Mouse (Mus musculus) heart, embryonic 11.5 days (tissue): ENCODE data around the gene Tmem37. TPM values are rescaled to one million over a fixed set of nuclear protein-coding genes. Genes with fewer than 3 reads are reported as not detected.

Experiments used
- ATAC-seq: fragments of 200-750 bp; cut with Nextera tagmentation; replicated peaks from 2 replicates; pipeline ENCODE4 v1.8.0; 2017; ENCODE audit warnings: moderate library complexity; ENCODE audit not compliant: insufficient number of reproducible peaks, low FRiP score, low TSS enrichment
- H3K27ac ChIP-seq: fragments of 300-500 bp; sonication (generic); 2 replicates; pipeline ENCODE4 v1.5.1; 2014; ENCODE audit warnings: mild to moderate bottlenecking, low read depth, low read length
- H3K27me3 ChIP-seq: fragments of 300-500 bp; sonication (generic); 2 replicates; pipeline ENCODE4 v1.6.1; 2014; ENCODE audit warnings: mild to moderate bottlenecking, low read length, mixed read lengths; ENCODE audit not compliant: control insufficient read depth, insufficient read depth
- H3K36me3 ChIP-seq: fragments of 300-500 bp; sonication (generic); 2 replicates; pipeline ENCODE4 v1.6.1; 2014; ENCODE audit warnings: mild to moderate bottlenecking, low read length, moderate library complexity, mixed read lengths; ENCODE audit not compliant: control insufficient read depth, insufficient read depth
- H3K4me1 ChIP-seq: fragments of 300-500 bp; sonication (generic); 2 replicates; pipeline ENCODE4 v1.6.1; 2014; ENCODE audit warnings: low read length; ENCODE audit not compliant: control insufficient read depth, insufficient read depth
- H3K4me2 ChIP-seq: fragments of 300-500 bp; sonication (generic); 2 replicates; pipeline ENCODE4 v1.6.1; 2014; ENCODE audit warnings: mild to moderate bottlenecking, moderate library complexity
- H3K4me3 ChIP-seq: fragments of 300-500 bp; sonication (generic); 2 replicates; pipeline ENCODE4 v1.5.1; 2014; ENCODE audit warnings: low read depth, low read length
- H3K9ac ChIP-seq: fragments of 300-500 bp; sonication (generic); 2 replicates; pipeline ENCODE4 v1.6.1; 2014; ENCODE audit warnings: mild to moderate bottlenecking, low read depth, low read length, moderate library complexity
- H3K9me3 ChIP-seq: fragments of 300-500 bp; sonication (generic); replicated peaks from 2 replicates; pipeline ENCODE4 v1.6.1; 2016; ENCODE audit warnings: low read length; ENCODE audit not compliant: control insufficient read depth
- WGBS: fragments of 180-500 bp; shearing (Covaris S2); extraction: QIAGEN DNeasy Blood & Tissue Kit; methylation state at CpG from one replicate; pipeline ENCODE4 v1.1.7; 2014; ENCODE audit not compliant: insufficient replicate concordance; 5-methylcytosine and 5-hydroxymethylcytosine counted together
- polyA plus RNA-seq: library from polyadenylated mRNA; unstranded; fragments of >200 nt; fragmentation: Nextera tagmentation; extraction: Ambion mirVana; gene quantifications from 2 replicates; pipeline ENCODE4 v1.2.1, GENCODE M21; 2014

Tmem37 gene
- polyA plus RNA-seq, 1 experiment from 2014 or later, result 19.1 TPM

DNA sequence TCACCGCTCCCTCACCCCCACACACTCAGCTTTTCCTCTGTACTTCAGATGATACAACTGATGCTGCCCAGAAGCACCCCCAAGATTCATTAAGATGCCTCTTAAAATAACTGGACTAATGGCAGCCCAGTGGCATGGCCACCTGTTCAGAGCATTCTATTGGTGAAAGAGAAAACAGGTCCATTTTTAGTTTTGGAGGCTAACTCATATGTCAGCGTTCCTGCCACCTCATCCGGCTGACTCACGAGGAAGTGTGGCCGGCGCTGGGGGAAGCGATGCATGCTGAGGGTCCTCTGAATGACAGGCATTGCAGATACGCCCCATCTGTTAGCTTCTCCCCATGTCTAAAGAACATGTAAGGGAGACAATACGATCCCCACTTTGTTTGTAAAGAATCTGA, 35.3 kb downstream of the Tmem37 start:
- no peak overlapping the region for H3K27ac ChIP-seq
- H3K27me3 ChIP-seq, result no peaks in the 10 kb centered on the region
- no peaks in the 10 kb centered on the region for H3K4me1 ChIP-seq
- no peak overlapping the region for H3K4me3 ChIP-seq
- ATAC-seq, result no peak
- no peaks in the 10 kb centered on the region for H3K9me3 ChIP-seq
- WGBS, result 79% methylated on average over 9 of the region's 9 CpGs
- H3K4me2 ChIP-seq, result no peak overlapping the region
- no peaks in the 10 kb centered on the region for H3K36me3 ChIP-seq
- H3K9ac ChIP-seq, result no peak overlapping the region

DNA sequence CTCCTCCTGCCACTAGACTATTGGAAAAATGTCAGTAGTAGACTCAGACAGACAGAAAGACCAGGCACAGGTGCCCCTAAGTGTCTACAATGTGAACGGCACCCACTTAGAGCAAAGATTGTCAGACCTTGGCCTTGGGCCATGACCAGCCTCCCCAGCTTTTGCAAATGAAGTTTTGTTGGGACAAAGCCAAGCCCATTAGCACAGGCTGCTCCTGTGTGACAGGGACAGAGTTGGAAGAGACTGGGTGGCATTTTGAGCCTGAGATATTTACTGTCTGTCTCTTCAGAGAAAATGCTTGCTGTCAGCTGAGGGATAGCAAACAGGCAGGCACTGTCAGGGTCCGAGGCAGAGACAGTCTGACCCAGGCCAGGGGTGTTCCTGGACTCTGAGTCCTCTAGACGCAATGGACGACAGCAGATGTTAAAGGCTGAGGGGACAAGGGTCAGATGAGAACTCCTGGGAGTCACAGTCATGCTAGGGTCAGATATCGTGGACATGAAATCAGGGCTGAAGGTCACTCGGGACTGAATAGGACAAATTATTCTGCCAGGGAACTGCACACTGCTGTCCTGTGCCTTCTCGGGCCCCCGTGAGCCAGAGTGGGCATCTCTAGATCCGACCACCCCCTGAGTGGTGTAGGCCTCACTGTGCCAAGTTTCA, 36.7 kb downstream of the Tmem37 start:
- Histone ChIP-seq H3K4me3 (no peak overlapping the region), H3K27me3 (no peaks in the 10 kb centered on the region), H3K36me3 (no peaks in the 10 kb centered on the region), H3K9me3 (no peaks in the 10 kb centered on the region), H3K27ac (no peak overlapping the region), H3K4me2 (no peak overlapping the region), H3K4me1 (peaks cover 2% of the 10 kb centered on the region; the same call in 1 of the 2 replicates), H3K9ac (no peak overlapping the region)
- no peak for ATAC-seq
- 65% methylated on average over 9 of the region's 9 CpGs for WGBS

DNA sequence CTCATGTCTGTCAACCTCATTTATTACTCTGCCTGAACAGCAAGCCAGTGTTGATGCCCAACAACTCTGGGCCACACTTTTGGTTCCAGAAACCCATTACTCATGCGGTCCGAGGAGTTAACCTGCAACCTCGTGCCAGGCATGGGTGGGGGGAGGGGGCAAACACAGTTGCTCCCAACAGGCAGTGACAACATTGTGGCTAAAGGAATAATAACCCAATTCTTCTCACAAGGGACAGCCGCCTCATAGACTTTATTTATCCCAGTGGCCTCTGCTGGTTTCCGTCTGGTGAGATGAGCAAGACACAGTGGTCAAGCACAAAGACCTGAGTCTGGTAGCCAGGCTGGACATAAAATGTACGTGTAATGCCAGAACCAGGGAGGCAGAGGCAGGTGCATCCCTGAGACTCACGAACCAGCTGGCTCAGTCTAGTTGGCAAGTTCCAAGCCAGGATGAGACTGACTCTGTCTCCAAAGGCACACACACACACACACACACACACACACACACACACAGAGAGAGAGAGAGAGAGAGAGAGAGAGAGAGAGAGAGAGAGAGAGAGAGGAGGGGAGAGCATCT, 38.3 kb downstream of the Tmem37 start:
- ATAC-seq, result no peak
- WGBS, result 77% methylated on average over 7 of the region's 7 CpGs
- no peak overlapping the region for H3K9ac ChIP-seq
- H3K4me1 ChIP-seq, result peaks cover 2% of the 10 kb centered on the region; the same call in 1 of the 2 replicates
- no peak overlapping the region for H3K4me3 ChIP-seq
- H3K36me3 ChIP-seq, result no peaks in the 10 kb centered on the region
- no peak overlapping the region for H3K4me2 ChIP-seq
- H3K27me3 ChIP-seq, result no peaks in the 10 kb centered on the region
- no peaks in the 10 kb centered on the region for H3K9me3 ChIP-seq
- H3K27ac ChIP-seq, result no peak overlapping the region

DNA sequence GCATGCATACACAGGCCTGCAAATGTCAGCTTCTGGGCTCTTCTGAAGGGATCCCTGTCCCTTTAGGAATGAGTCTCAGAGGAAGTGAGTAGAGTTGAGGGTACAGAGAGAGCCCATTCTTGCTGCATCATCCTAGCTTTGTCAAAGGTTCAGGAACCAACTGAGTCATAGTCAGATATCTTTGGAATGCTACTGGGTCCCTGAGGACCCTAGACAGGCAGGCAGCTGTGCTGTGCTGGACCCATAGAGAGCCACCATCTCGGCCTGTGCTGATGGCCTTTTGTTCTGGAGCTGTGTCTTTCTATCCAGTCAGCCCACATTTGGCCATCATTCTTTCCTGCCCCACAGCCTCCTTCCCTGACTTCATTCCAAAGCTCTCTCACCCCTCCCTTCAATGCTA, 39.1 kb downstream of the Tmem37 start:
- WGBS, result 60% methylated on average over 1 of the region's 1 CpGs
- no peak overlapping the region for H3K9ac ChIP-seq
- no peaks in the 10 kb centered on the region for H3K9me3 ChIP-seq
- H3K27me3 ChIP-seq, result no peaks in the 10 kb centered on the region
- no peaks in the 10 kb centered on the region for H3K36me3 ChIP-seq
- H3K4me3 ChIP-seq, result no peak overlapping the region
- no peak overlapping the region for H3K4me2 ChIP-seq
- no peak overlapping the region for H3K27ac ChIP-seq
- peaks cover 2% of the 10 kb centered on the region; the same call in 1 of the 2 replicates for H3K4me1 ChIP-seq
- ATAC-seq, result no peak

DNA sequence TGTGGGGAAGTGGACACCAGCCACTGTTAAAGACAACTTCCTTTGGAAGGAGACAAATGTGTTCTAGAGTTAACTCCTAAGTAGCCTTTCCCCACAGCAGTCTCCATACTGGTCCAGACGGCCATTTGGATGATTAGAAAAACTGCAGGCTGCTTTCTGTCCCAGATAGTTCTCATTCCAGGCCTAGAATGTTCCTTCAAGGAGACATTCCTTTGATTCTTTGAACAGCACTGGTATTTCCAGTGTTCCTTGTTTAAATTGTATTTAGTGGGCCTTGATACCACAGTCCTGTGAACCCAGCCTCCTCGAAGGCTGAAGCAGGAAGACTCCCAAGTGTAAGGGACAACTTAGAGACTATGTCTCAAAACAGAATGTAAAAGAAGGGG, 40.4 kb downstream of the Tmem37 start:
- H3K4me2 ChIP-seq, result no peak overlapping the region
- no peak overlapping the region for H3K9ac ChIP-seq
- ATAC-seq, result no peak
- no peaks in the 10 kb centered on the region for H3K36me3 ChIP-seq
- no peak overlapping the region for H3K4me3 ChIP-seq
- no peak overlapping the region for H3K27ac ChIP-seq
- no peaks in the 10 kb centered on the region for H3K9me3 ChIP-seq
- peaks cover 2% of the 10 kb centered on the region; the same call in 1 of the 2 replicates for H3K4me1 ChIP-seq
- H3K27me3 ChIP-seq, result no peaks in the 10 kb centered on the region
- WGBS, result 65% methylated on average over 2 of the region's 2 CpGs

DNA sequence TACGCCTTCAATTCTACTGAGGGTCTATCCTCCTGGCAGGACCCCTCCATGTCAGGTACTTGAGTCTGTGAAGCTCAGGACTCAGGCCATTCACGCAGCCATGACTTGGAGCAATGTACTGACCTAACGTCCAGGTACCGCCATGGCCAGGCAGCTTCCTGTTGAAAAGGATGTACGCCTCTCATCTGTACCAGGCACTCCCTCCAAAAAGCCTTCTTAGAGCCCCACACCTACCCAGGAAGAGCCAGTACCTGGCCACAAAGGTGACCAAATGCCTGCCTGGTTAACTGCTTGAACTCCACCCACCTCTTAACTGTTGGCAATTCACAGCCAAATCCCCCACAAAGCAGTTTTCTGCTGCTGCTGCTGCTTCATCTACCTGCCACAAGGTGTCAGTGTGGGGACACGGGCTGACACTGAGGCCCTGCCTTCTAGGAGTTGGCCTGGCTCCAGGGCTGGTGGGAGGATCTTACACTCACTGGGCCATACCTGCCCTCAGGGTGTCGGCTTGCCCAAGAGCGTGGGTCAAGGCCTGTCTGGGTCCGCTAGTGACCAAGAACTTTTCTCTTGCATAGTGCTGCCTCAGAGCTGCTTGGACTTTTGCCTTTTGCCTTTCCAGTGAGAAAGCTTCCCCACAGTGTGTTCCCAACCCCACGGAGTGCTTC, 40.9 kb downstream of the Tmem37 start:
- no peak overlapping the region for H3K9ac ChIP-seq
- ATAC-seq, result peak; percentile 77; the same call in 1 of the 2 replicates
- no peaks in the 10 kb centered on the region for H3K36me3 ChIP-seq
- H3K4me3 ChIP-seq, result no peak overlapping the region
- no peaks in the 10 kb centered on the region for H3K27me3 ChIP-seq
- H3K4me2 ChIP-seq, result no peak overlapping the region
- H3K27ac ChIP-seq, result no peak overlapping the region
- 38% methylated on average over 10 of the region's 10 CpGs for WGBS
- H3K9me3 ChIP-seq, result no peaks in the 10 kb centered on the region
- H3K4me1 ChIP-seq, result peaks cover 2% of the 10 kb centered on the region; the same call in 1 of the 2 replicates

DNA sequence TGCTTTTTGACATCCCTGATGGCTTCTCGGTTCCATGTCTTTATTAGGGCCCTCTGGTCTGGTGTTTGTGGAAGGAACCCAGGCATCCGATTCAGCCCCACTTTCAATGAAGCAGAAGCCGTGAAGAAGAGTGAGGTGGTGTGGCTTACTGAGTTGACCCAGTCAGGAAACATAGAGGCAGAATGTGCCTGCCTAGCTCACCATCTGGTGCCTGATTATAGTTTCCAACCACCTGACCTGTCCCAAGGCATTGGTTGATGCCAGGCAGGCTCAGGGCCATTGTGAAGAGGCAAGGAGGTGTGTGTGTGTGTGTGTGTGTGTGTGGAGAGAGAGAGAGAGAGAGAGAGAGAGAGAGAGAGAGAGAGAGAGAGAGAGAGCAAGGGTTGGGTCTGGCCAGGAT, 43.4 kb downstream of the Tmem37 start:
- Histone ChIP-seq H3K27ac (no peak overlapping the region), H3K9ac (no peak overlapping the region), H3K36me3 (no peaks in the 10 kb centered on the region), H3K4me3 (no peak overlapping the region), H3K4me1 (peaks cover 2% of the 10 kb centered on the region; the same call in 1 of the 2 replicates), H3K4me2 (no peak overlapping the region), H3K9me3 (no peaks in the 10 kb centered on the region), H3K27me3 (no peaks in the 10 kb centered on the region)
- ATAC-seq, result no peak
- WGBS, result 74% methylated on average over 3 of the region's 3 CpGs

DNA sequence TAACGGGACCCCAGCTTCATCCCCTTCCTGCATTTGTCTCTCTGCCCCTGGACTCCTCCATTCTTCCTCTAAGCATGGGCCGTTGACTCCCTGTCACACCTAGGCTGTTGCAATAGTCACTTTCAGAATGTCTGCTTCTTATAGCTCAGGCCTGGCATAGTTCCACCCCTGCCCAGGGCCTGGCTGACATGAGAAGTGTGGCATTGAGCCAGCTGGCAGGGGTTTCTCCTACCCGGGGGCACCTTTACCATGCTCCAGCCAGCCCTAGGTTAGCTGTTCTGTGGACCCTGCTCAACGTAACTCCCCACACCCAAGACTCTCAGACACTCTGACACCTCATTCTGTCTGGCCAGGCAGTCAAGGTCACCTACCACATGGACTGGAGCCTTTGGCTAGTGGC, 46.2 kb downstream of the Tmem37 start:
- H3K9me3 ChIP-seq, result no peaks in the 10 kb centered on the region
- peaks cover 6% of the 10 kb centered on the region for H3K4me1 ChIP-seq
- WGBS, result 64% methylated on average over 4 of the region's 4 CpGs
- no peak overlapping the region for H3K9ac ChIP-seq
- H3K36me3 ChIP-seq, result no peaks in the 10 kb centered on the region
- H3K4me2 ChIP-seq, result no peak overlapping the region
- H3K27me3 ChIP-seq, result no peaks in the 10 kb centered on the region
- H3K27ac ChIP-seq, result no peak overlapping the region
- no peak overlapping the region for H3K4me3 ChIP-seq
- ATAC-seq, result no peak
